Mouse (Mus musculus) bone marrow, adult 2 months (tissue): Measurements from ENCODE around the gene BC048562.

Source experiments
- CTCF ChIP-seq: fragments of 200-500 bp; IDR thresholded peaks from 2 replicates; pipeline ENCODE4 v1.5.1; 2011; ENCODE audit warnings: low read length, control low read depth; ENCODE audit not compliant: control insufficient read depth, insufficient read depth
- POLR2A ChIP-seq: fragments of 200-500 bp; IDR thresholded peaks from 2 replicates; pipeline ENCODE4 v1.6.1; 2011; ENCODE audit warnings: low read depth, mild to moderate bottlenecking, control low read depth, low read length, borderline replicate concordance; ENCODE audit not compliant: control insufficient read depth

- no peak for TF ChIP-seq CTCF
- no peak for TF ChIP-seq POLR2A
Measured at GRCm38 (mm10) chr9:108398324-108398723, 38.0 kb upstream of the BC048562 start.
